Mouse (Mus musculus) liver, adult 2 months (tissue): ENCODE measurements at regions not wholly inside any gene's neighbourhood (a gene's known extent, or its start where the extent isn't known, plus 50 kb on each side); places are given as distances from the start of the nearest gene placed in this dataset.

Source experiments
- CTCF ChIP-seq: fragments of 200-500 bp; IDR thresholded peaks from 2 replicates; pipeline ENCODE4 v1.5.1; 2011; ENCODE audit warnings: low read depth, low read length, control low read depth
- POLR2A ChIP-seq: fragments of 200-500 bp; IDR thresholded peaks from 2 replicates; pipeline ENCODE4 v1.6.1; 2011; ENCODE audit warnings: low read length, control low read depth; ENCODE audit not compliant: insufficient read depth; ENCODE audit errors: extremely low read depth

- no peak for TF ChIP-seq CTCF
- no peak for TF ChIP-seq POLR2A
Measured at GRCm38 (mm10) chr8:126136946-126137345, 142.0 kb downstream of the Kcnk1 start.
